Mouse (Mus musculus): Measurements from ENCODE around the gene Adgrb3.

DNA sequence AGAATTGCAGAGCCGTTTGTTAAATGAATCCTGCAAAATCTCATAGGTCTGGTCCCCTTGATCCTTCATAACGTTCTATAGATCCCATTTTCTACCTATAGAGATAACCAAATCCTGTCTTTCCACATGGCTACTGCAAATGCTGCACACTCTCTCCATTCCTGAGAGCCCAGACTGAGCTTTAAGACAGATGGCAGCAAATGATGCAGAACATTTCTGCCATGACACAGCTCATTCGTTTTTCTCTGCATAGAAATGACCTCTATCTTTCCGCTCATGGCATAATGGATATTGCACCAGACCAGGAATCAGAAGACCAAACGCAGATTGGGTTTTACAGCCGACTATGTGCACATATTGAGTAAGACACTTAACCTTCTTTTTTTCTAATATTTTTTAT is 84.8 kb downstream of the Adgrb3 start:
- TF ChIP-seq CTCF (conservative IDR thresholded peaks at IDR 0.05; ENCODE audit: low read length) (no peak), NANOG (IDR thresholded peaks at IDR 0.05; ENCODE audit: borderline replicate concordance, low read length) (no peak)

All from E14TG2a.4 (cell line).